ENCODE assay signal across 20 mouse cellular contexts in the genomic region with DNA sequence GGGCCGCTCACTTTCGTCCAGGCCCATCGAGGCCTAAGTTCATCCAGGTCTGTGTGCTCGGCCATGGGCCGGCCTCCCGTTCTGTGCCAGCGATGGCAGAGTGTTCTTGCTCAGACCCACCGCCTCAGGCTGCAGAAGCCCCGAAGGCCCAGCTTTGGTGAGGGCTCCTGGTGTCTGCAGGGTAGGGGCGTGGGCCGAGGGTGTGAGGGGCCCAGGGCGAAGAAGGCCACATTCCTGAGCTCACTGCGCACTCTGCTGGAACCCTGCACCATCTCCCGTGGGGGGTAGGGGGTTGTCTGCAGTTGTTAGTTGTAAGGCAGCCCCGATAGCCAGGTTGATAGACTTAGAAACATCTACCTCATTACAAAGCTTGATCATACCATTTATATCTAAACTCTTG.
DNase-seq lines count a peak whose midpoint lies in the region; ATAC-seq and TF ChIP-seq lines count a peak whose summit lies in the region.
"Had no signal": no experiment of that assay in that cellular context is flagged by ENCODE, and none has a peak within 500 bp of the region (broad histone marks: within the 10 kb centered on the region; RNA-seq: fewer than 3 reads in every experiment).

No protein-coding gene starts in this region.

- 0 out of 2 replicates have a peak, but pooled peaks have one; percentile 21 for TF ChIP-seq EP300 in ES-Bruce4 (IDR thresholded peaks at IDR 0.05; ENCODE audit: insufficient read depth, low read depth, low read length)

- H3K4me1 ChIP-seq in hindbrain, embryonic 16.5 days (ENCODE audit: control insufficient read depth, insufficient read depth, low read depth, low read length), result no peaks in the 10 kb centered on the region
- H3K4me1 ChIP-seq in hindbrain, embryonic 12.5 days, result no peaks in the 10 kb centered on the region
- no peaks in the 10 kb centered on the region for H3K4me1 ChIP-seq in ES-Bruce4 (ENCODE audit: control insufficient read depth, insufficient read depth, low read length)
- H3K4me1 ChIP-seq in embryonic facial prominence, embryonic 10.5 days, result no peaks in the 10 kb centered on the region
- H3K4me1 ChIP-seq: embryonic facial prominence, embryonic 15.5 days; forebrain, embryonic 10.5 days; heart, embryonic 15.5 days had no signal

- DNase-seq in 3134 (ENCODE audit: extremely low read depth, insufficient read length, low spot score), result peak; percentile 21
- DNase-seq in embryonic facial prominence, embryonic 10.5 days (ENCODE audit: low spot score), result peak; percentile 7
- DNase-seq in kidney, adult 18-20 months, result no peak
- DNase-seq: adrenal gland, adult 8-10 months; adrenal gland, postnatal 36 days; B cell, adult 2 months; cerebellum, adult 2 months; gastrocnemius, postnatal 10 days; heart, adult 2 months had no signal

- no peaks in the 10 kb centered on the region for H3K27me3 ChIP-seq in hindbrain, embryonic 16.5 days (replicated peaks; ENCODE audit: control insufficient read depth, insufficient read depth, low read length)
- H3K27me3 ChIP-seq in hindbrain, embryonic 12.5 days, result no peaks in the 10 kb centered on the region
- no peaks in the 10 kb centered on the region for H3K27me3 ChIP-seq in ES-Bruce4 (ENCODE audit: control insufficient read depth, insufficient read depth, low read length, poor library complexity, severe bottlenecking)
- H3K27me3 ChIP-seq in embryonic facial prominence, embryonic 10.5 days (replicated peaks; ENCODE audit: low read depth, poor library complexity, severe bottlenecking), result no peaks in the 10 kb centered on the region
- H3K27me3 ChIP-seq: embryonic facial prominence, embryonic 15.5 days; heart, embryonic 15.5 days had no signal

- ATAC-seq in hindbrain, embryonic 16.5 days, result 0 out of 2 replicates have a peak, but pooled peaks have one; percentile 45
- no peak for ATAC-seq in hindbrain, embryonic 12.5 days (ENCODE audit: low FRiP score)
- ATAC-seq: CD4-positive, CD25-positive, alpha-beta regulatory T cell, adult 4 months; forebrain, embryonic 16.5 days; intestine, embryonic 16.5 days had no signal

- no peaks in the 10 kb centered on the region for H3K36me3 ChIP-seq in hindbrain, embryonic 16.5 days (ENCODE audit: control insufficient read depth, insufficient read depth, low read length)
- no peaks in the 10 kb centered on the region for H3K36me3 ChIP-seq in hindbrain, embryonic 12.5 days
- H3K36me3 ChIP-seq in ES-Bruce4 (ENCODE audit: control insufficient read depth, insufficient read depth, low read length, poor library complexity, severe bottlenecking), result no peaks in the 10 kb centered on the region
- H3K36me3 ChIP-seq in embryonic facial prominence, embryonic 10.5 days (replicated peaks), result no peaks in the 10 kb centered on the region
- H3K36me3 ChIP-seq: embryonic facial prominence, embryonic 15.5 days; forebrain, embryonic 10.5 days; heart, embryonic 15.5 days had no signal

- no peak overlapping the region for H3K9ac ChIP-seq in hindbrain, embryonic 16.5 days (ENCODE audit: low read depth, low read length)
- H3K9ac ChIP-seq in hindbrain, embryonic 12.5 days, result no peak overlapping the region
- no peak overlapping the region; the same call in 1 of the 2 replicates for H3K9ac ChIP-seq in ES-Bruce4 (ENCODE audit: low read depth, poor library complexity, severe bottlenecking)
- H3K9ac ChIP-seq: embryonic facial prominence, embryonic 15.5 days; heart, embryonic 15.5 days had no signal

- no peak overlapping the region for H3K27ac ChIP-seq in hindbrain, embryonic 16.5 days (ENCODE audit: low read depth, low read length)
- no peak overlapping the region for H3K27ac ChIP-seq in hindbrain, embryonic 12.5 days
- H3K27ac ChIP-seq in ES-Bruce4 (ENCODE audit: insufficient read depth, low read length), result no peak overlapping the region
- no peak overlapping the region for H3K27ac ChIP-seq in embryonic facial prominence, embryonic 10.5 days (replicated peaks)
- H3K27ac ChIP-seq: embryonic facial prominence, embryonic 15.5 days; forebrain, embryonic 10.5 days; heart, adult 2 months; heart, embryonic 15.5 days had no signal

- peak; percentile 48 for TF ChIP-seq CTCF in ES-Bruce4 (IDR thresholded peaks at IDR 0.05; ENCODE audit: low read depth, low read length)

- WGBS in hindbrain, embryonic 16.5 days, result 81% methylated on average over 15 of the region's 15 CpGs
- 79% methylated on average over 15 of the region's 15 CpGs for WGBS in hindbrain, embryonic 12.5 days
- WGBS in embryonic facial prominence, embryonic 10.5 days, result 73% methylated on average over 15 of the region's 15 CpGs

- TF ChIP-seq POLR2A in ES-Bruce4 (IDR thresholded peaks at IDR 0.05; ENCODE audit: insufficient read depth, low read length), result no peak

- H3K4me2 ChIP-seq in hindbrain, embryonic 16.5 days (ENCODE audit: low read length), result no peak overlapping the region
- no peak overlapping the region for H3K4me2 ChIP-seq in hindbrain, embryonic 12.5 days (replicated peaks)
- H3K4me2 ChIP-seq: embryonic facial prominence, embryonic 15.5 days; heart, embryonic 11.5 days; heart, embryonic 15.5 days had no signal

- no peaks in the 10 kb centered on the region for H3K9me3 ChIP-seq in hindbrain, embryonic 16.5 days (ENCODE audit: control insufficient read depth, low read length)
- H3K9me3 ChIP-seq in hindbrain, embryonic 12.5 days (replicated peaks), result no peaks in the 10 kb centered on the region
- no peaks in the 10 kb centered on the region for H3K9me3 ChIP-seq in ES-Bruce4 (replicated peaks; ENCODE audit: control insufficient read depth, insufficient read depth, low read length, poor library complexity, severe bottlenecking)
- no peaks in the 10 kb centered on the region for H3K9me3 ChIP-seq in embryonic facial prominence, embryonic 10.5 days
- H3K9me3 ChIP-seq: embryonic facial prominence, embryonic 15.5 days; forebrain, embryonic 10.5 days; heart, embryonic 15.5 days had no signal

- H3K4me3 ChIP-seq in hindbrain, embryonic 16.5 days (ENCODE audit: low read length), result no peak overlapping the region
- no peak overlapping the region for H3K4me3 ChIP-seq in hindbrain, embryonic 12.5 days
- no peak overlapping the region for H3K4me3 ChIP-seq in ES-Bruce4 (ENCODE audit: low read depth, low read length)
- H3K4me3 ChIP-seq in embryonic facial prominence, embryonic 10.5 days, result no peak overlapping the region
- H3K4me3 ChIP-seq: embryonic facial prominence, embryonic 15.5 days; erythroblast, embryonic 14.5 days; forebrain, embryonic 10.5 days; heart, adult 2 months; heart, embryonic 15.5 days had no signal
